Mouse (Mus musculus) lung, postnatal 0 days (tissue): ENCODE results near the gene Nomo1.

Experiments used
- CTCF ChIP-seq: IDR thresholded peaks from 2 replicates; pipeline ENCODE4 v1.5.1; 2016; ENCODE audit warnings: antibody characterized with exemption, mild to moderate bottlenecking
- EP300 ChIP-seq: IDR thresholded peaks from 2 replicates; pipeline ENCODE4 v1.6.1; 2016; ENCODE audit warnings: antibody characterized with exemption, mild to moderate bottlenecking, control low read depth

DNA sequence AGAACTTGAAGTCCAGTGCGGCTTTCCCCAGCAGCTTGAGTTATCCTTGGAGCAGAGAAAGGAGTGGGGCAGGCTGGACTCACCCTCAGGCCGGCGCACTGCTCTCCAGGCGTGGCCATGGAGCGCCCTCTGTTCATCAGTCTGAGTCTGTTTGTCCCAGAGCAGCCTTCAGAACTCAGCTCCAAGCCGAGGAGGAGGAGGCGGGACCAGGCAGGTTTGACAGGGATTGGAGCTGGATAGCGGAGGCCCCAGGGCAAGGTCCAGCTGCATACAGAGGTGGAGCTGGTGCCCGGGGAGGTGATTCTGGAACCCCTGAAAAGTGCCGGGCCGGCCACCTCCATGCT is 3.4 kb upstream of the Nomo1 start, which contains the start of gene Abcc6:
- no peak; the same call in none of the 2 replicates for TF ChIP-seq CTCF
- no peak for TF ChIP-seq EP300
